Mouse (Mus musculus): Measurements from ENCODE around the gene Acin1.

The Acin1 gene

DNA sequence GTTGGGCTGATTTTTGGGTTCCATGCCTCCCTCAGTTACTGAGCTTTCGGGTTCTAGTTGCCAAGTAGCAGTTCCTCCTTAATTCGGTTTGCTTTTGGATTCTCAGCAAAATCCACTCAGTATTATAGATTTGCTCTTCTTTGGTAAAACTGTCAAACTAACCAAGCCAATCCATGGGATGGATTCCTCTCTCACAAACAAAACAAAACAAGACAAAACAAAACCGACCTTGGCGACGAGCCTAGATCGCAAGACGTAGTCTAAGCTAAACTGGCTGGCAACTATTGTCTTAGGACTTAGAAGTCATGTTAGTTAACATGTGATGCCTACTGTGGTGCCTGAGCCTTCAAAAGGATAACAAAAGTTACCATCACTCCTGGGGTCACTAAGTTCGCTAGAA lies 83.0 kb downstream of the Acin1 start:
- no peak for DNase-seq

DNA sequence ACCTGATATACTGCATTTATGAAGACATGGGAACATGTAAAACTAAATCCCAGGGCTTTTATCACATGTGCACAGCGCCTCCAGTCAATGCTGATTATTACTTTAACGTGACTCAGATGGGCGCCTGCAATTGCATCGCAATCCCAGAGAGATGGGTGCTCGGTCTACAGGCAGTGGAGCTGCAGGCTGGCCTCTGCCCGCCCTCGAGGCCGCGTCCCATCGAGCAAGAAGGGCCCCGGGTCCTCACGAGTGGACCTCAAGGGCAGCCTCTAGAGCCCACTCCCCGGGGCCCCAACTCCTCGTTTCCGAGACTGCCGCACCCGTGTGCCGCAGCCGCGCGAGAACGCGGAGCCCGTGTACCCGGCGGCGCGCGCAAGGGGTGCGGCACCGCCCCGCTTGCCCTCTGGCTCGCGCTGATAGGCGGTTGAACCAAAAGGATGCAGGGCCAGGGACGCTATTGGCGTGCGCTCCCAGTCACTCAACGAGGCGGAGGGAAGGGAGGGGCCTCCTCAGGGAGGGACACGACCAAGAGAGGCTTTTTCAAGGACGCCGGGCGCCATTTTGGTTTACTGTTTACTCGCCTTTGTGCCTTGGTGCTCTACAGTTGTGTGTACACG lies 83.6 kb downstream of the Acin1 start:
- peak; percentile 91 to 92 for DNase-seq

DNA sequence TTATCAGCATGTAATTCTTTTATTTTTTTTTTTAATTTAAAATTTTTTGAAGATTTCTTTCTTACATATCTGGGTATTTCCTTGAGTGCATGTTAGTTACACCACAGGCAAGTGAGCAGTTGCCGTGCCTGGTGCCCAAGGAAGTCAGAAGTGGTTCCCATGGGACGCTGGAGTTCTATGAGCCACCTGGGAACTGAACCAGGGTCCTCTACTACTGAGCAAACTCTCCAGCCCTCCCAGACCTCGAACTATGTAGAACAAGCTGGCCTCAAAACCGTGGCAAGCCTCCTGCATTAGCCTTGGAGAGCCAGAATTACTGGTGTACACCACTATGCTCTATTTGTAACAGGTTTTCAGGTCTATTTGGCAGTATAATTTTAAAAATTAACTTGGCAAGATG lies 84.1 kb downstream of the Acin1 start:
- peak in 1 of 2 experiments; percentile 10 for DNase-seq

DNA sequence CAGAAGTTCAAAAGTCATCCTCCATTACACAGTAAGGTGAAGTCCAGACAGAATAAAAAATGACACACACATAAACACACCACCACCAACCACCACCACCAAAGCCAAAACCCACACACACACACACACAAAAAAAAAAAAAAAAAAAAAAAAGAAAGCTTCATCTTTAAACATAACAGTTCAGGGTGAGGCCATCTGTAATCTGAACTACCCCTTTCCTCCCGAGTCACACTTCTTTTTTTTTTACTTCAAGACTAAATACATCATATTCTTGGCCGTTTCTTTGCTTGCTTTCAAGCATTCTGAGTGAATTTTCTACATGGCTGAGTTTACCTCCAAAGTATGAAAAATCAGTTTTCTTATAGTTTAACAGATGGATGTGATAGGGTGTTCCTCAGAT lies 85.1 kb downstream of the Acin1 start:
- DNase-seq: no peak

DNA sequence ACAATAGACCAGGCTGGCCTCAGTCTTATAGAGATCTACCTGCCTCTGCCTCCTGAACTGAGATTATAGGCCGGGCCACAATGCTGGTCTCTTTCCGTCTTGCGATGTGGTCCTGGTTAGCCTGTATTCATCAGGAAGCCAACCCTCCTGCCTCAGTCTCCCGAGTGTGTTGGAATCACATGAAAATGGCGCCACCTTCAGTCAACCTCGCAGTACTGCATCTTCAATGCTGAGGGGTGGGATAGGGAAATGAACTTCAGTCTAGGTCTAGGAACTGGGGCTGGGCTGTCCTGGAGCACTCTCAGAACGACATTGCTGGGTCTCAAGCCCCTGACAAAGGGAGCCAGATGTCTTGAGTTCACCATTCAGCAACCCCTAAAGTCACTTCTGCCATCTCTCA lies 89.6 kb downstream of the Acin1 start:
- no peak for DNase-seq

DNA sequence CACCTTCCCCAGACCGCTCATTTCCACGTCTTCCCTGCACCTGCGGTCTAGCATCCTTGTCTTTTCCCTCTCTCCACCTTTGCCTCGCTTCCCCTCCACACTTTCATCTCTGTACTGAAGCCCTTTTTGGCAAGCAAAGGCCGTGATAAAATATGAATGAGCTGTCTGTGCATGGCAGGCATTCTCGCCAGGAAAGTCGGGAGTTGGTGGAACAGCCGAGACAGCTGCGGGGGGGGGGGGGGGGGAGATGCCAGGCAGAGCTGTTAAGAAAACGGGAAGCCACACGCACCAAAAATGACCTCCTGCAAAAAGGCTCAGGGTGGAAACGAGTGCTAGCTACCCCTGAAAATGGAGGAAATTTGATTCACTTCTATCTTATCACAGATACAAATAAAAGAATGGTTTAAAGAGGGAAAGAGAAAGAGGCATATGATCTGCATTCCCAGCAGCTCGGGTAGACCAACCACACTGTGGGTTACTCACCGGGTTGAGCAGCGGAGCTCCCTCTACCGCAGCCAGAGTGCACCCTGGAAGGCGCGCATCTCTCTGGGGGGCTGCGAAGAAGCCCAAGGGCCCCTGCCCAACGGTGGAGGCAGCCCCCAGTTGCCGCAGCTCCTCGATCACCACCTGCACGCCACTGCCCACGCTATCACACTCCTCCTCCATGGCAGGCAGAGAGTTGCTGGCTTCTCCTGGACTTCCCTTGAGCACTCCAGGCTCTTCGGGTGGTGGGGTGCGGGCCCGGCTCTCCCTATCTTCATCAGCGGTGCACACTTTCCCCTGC lies 91.9 kb downstream of the Acin1 start:
- no peak for DNase-seq

- DNase-seq: no peak
These were observed 92.7 kb downstream of the Acin1 start for GRCm38 (mm10) chr14:54594055-54594454.

- DNase-seq: no peak
These were observed 94.3 kb downstream of the Acin1 start for GRCm38 (mm10) chr14:54592319-54592934.
